Mouse (Mus musculus) embryonic fibroblast, embryonic 13.5 days (primary cell): ENCODE measurements around the gene Lhx5.

Experiments used
- CTCF ChIP-seq: IDR thresholded peaks from 2 replicates; pipeline ENCODE4 v1.5.1; 2011; ENCODE audit warnings: mild to moderate bottlenecking, control low read depth, low read length, moderate library complexity, borderline replicate concordance; ENCODE audit not compliant: insufficient read depth
- POLR2A ChIP-seq: IDR thresholded peaks from 2 replicates; pipeline ENCODE4 v1.6.1; 2011; ENCODE audit warnings: low read depth, mild to moderate bottlenecking, control low read depth, low read length, moderate library complexity

- TF ChIP-seq CTCF (no peak), POLR2A (no peak)
Measured at GRCm38 (mm10) chr5:120465860-120466259, 34.4 kb downstream of the Lhx5 start.
